Mouse (Mus musculus) intestine, embryonic 15.5 days (tissue): Measurements from ENCODE around the gene Rras2. TPM values are rescaled to one million over a fixed set of nuclear protein-coding genes. Genes with fewer than 3 reads are reported as not detected.
A peak's percentile ranks its signal among the peaks of the same experiment; 100 is the strongest.

Experiments used
- ATAC-seq: fragments of 200-750 bp; cut with Nextera tagmentation; 2 replicates; pipeline ENCODE4 v1.8.0; 2017; ENCODE audit warnings: moderate TSS enrichment, moderate library complexity
- H3K27ac ChIP-seq: fragments of 300-500 bp; sonication (generic); 2 replicates; pipeline ENCODE4 v1.5.1; 2015; ENCODE audit warnings: mild to moderate bottlenecking, inconsistent platforms
- H3K27me3 ChIP-seq: fragments of 300-500 bp; sonication (generic); replicated peaks from 2 replicates; pipeline ENCODE4 v1.6.1; 2015; ENCODE audit warnings: inconsistent platforms
- H3K36me3 ChIP-seq: fragments of 300-500 bp; sonication (generic); 2 replicates; pipeline ENCODE4 v1.6.1; 2015; ENCODE audit warnings: inconsistent platforms
- H3K4me1 ChIP-seq: fragments of 300-500 bp; sonication (generic); replicated peaks from 2 replicates; pipeline ENCODE4 v1.6.1; 2015; ENCODE audit warnings: inconsistent platforms
- H3K4me2 ChIP-seq: fragments of 300-500 bp; sonication (generic); replicated peaks from 2 replicates; pipeline ENCODE4 v1.6.1; 2015; ENCODE audit warnings: mild to moderate bottlenecking, inconsistent platforms
- H3K4me3 ChIP-seq: fragments of 300-500 bp; sonication (generic); replicated peaks from 2 replicates; pipeline ENCODE4 v1.5.1; 2015; ENCODE audit warnings: inconsistent platforms
- H3K9ac ChIP-seq: fragments of 300-500 bp; sonication (generic); 2 replicates; pipeline ENCODE4 v1.6.1; 2015; ENCODE audit warnings: inconsistent platforms
- H3K9me3 ChIP-seq: fragments of 300-500 bp; sonication (generic); 2 replicates; pipeline ENCODE4 v1.6.1; 2016; ENCODE audit warnings: inconsistent platforms
- WGBS: fragments of 180-500 bp; shearing (Covaris S2); methylation state at CpG from one replicate; pipeline ENCODE4 v1.1.7; 2015; 5-methylcytosine and 5-hydroxymethylcytosine counted together
- polyA plus RNA-seq: library from polyadenylated mRNA; unstranded; fragments of >200 nt; fragmentation: Nextera tagmentation; extraction: Ambion mirVana; gene quantifications from 2 replicates; pipeline ENCODE4 v1.2.1, GENCODE M21; 2015

Rras2 gene
- polyA plus RNA-seq, 1 experiment from 2014 or later: 26.8 TPM

DNA sequence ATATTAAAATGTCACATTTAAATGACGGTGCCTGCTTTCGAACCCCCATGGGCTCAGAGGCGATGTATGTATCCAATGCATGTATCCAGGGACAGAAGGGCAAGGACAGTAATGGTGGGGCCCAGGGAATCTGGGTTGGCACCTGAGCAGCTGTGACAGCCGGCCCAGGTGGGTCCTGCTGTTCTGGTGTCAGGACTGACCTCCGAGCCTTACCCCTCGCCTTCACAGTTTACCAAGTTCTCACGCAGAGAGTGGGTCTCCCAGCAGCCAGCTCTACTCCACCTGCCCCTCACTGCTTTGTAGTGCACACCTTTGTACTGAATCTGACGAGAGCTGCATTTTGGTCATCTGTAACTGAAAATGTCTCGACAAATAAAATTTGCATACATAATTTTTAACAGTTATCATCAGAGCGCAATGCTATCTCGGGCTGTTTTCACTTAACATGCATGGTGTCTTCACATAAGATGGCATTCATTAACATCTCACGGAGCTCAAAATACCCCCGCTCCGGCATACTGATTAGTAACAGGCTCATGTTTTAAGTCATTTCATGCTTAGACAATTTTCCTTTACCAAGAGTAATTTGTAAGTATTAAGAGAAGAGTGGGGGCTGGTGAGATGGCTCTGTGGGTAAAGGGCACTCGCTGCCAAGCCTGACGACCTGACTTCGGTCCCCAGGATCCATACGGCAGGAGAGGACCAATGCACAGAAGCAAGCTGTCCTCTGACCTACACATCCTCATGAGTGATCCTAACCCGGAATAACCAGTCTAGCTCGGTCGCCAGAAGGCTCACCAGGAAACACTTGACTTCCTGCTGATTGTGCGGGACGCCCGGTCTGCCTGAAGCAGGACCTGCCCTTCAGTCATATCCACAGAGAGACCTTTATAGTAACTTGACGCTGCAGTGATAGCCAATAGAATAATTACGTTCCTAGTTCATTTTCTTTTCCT lies 74.3 kb downstream of the Rras2 start:
- H3K27me3 ChIP-seq: no peaks in the 10 kb centered on the region
- no peak overlapping the region for H3K4me2 ChIP-seq
- no peak overlapping the region for H3K4me3 ChIP-seq
- H3K9me3 ChIP-seq: no peaks in the 10 kb centered on the region
- peaks cover 13% of the 10 kb centered on the region; the same call in 1 of the 2 replicates for H3K36me3 ChIP-seq
- WGBS: 83% methylated on average over 26 of the region's 26 CpGs
- no peak overlapping the region for H3K27ac ChIP-seq
- ATAC-seq: peak; percentile 77
- H3K4me1 ChIP-seq: 0 out of 2 replicates have a peak, but pooled peaks cover 2% of the 10 kb centered on the region
- H3K9ac ChIP-seq: no peak overlapping the region

DNA sequence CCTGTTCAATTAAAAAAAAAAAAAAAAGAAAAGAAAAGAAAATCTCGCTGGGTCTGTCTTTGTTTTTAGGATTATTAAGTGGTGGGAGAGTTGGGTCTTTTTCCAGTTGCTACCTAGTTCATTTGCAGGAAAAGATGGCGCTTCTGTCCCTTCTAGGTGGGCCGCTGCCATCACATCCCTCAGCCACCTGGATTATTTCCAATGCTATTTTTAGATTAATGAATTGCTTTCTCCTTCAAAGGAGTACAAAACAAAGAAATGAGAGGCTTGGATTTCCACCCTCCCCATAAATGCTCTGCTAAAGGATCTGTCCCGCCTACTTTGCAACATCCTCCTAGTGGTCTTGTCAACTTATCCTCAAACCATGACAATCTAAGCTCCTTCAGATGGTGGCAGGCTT lies 76.2 kb downstream of the Rras2 start:
- WGBS: 92% methylated on average over 4 of the region's 4 CpGs
- Histone ChIP-seq H3K4me3 (no peak overlapping the region), H3K9ac (no peak overlapping the region), H3K36me3 (peaks cover 6% of the 10 kb centered on the region; the same call in 1 of the 2 replicates), H3K4me2 (no peak overlapping the region), H3K27me3 (no peaks in the 10 kb centered on the region), H3K27ac (no peak overlapping the region), H3K4me1 (0 out of 2 replicates have a peak, but pooled peaks cover 2% of the 10 kb centered on the region), H3K9me3 (no peaks in the 10 kb centered on the region)
- no peak for ATAC-seq

DNA sequence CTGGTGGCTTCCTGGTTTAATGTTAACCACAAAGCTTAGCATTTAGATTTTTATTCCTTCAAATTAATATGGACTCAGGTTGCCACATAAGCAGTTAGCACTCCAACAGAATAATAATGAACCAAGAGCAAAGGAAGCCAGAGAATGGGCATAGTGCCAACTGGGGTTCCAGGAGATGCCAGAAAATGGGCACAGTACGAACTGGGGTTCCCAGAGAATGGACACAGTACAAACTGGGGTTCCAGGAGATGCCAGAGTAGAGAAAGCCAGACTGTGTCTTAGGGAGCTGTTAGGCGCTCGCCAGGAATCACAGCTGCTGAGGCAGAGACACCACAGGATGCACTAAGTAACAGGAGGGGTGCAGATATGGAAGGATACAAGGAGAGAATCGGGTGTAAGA lies 80.3 kb downstream of the Rras2 start:
- peaks cover 6% of the 10 kb centered on the region; the same call in 1 of the 2 replicates for H3K36me3 ChIP-seq
- no peak for ATAC-seq
- 87% methylated on average over 4 of the region's 4 CpGs for WGBS
- no peaks in the 10 kb centered on the region for H3K27me3 ChIP-seq
- no peaks in the 10 kb centered on the region for H3K4me1 ChIP-seq
- H3K9ac ChIP-seq: no peak overlapping the region
- no peaks in the 10 kb centered on the region for H3K9me3 ChIP-seq
- no peak overlapping the region for H3K4me2 ChIP-seq
- H3K4me3 ChIP-seq: no peak overlapping the region
- H3K27ac ChIP-seq: no peak overlapping the region

DNA sequence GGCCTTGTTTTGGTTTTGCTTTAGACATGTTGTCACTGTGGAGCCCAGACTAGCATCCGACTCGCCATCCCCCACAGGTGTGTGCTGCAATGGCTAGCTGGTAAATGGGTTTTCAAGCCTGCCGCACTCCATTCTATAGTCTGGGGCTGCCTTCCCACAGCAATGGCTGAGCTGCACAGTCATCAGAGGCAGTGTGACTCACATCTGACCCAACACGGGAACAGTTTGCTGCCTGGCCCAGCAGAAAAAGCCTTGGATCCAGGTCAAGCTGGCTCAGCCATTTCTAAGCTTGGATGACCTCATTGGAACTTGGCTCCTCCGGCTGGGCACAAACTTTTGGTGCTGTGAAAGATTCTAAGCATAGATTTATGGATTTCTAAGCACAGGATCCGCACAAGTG lies 88.0 kb downstream of the Rras2 start:
- WGBS: 78% methylated on average over 6 of the region's 6 CpGs
- Histone ChIP-seq H3K27me3 (no peaks in the 10 kb centered on the region), H3K36me3 (no peaks in the 10 kb centered on the region), H3K4me2 (no peak overlapping the region), H3K9me3 (no peaks in the 10 kb centered on the region), H3K27ac (no peak overlapping the region), H3K4me1 (no peaks in the 10 kb centered on the region), H3K9ac (no peak overlapping the region), H3K4me3 (no peak overlapping the region)
- ATAC-seq: no peak

DNA sequence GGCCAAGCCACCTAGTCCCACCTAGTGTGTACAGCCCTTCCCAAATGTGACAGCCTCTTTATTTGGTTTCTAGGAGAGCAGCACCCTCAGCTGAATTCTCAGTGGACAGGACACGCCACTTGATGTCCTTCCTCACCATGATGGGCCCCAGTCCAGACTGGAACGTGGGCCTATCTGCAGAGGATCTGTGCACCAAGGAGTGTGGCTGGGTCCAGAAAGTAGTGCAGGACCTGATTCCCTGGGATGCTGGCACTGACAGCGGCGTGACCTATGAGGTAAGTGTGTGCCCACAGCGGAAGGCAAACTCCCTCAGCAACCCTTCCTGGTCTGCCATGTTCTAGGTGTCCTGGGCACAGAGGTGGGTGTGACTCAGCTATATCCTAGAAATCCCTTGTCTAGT lies 88.8 kb downstream of the Rras2 start:
- Histone ChIP-seq H3K4me1 (no peaks in the 10 kb centered on the region), H3K9me3 (no peaks in the 10 kb centered on the region), H3K27me3 (no peaks in the 10 kb centered on the region), H3K27ac (no peak overlapping the region), H3K4me3 (no peak overlapping the region), H3K36me3 (no peaks in the 10 kb centered on the region), H3K4me2 (no peak overlapping the region), H3K9ac (no peak overlapping the region)
- WGBS: 87% methylated on average over 5 of the region's 5 CpGs
- ATAC-seq: no peak

DNA sequence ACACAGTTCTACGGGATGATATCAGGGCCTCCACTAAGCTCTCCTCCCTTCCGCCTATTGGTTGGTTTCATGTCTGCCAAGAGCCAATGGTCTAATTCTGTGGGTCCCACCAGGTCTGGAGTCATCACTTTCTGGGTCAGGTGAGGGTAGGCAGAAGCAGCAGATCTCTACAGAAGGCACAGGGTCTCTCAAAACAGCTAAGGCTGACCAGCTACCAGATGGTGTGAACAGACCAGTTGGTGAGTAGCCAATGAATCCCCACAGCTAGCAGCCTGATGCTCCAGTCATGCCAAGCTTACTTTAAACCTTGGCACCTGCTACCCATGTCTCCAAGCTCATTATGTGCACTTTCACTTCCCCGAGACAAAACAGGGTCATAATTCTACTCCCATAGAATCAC lies 90.2 kb downstream of the Rras2 start:
- WGBS: 80% methylated on average over 3 of the region's 3 CpGs
- Histone ChIP-seq H3K27me3 (no peaks in the 10 kb centered on the region), H3K4me3 (no peak overlapping the region), H3K27ac (no peak overlapping the region), H3K4me1 (no peaks in the 10 kb centered on the region), H3K36me3 (no peaks in the 10 kb centered on the region), H3K9ac (no peak overlapping the region), H3K9me3 (no peaks in the 10 kb centered on the region), H3K4me2 (no peak overlapping the region)
- ATAC-seq: no peak

DNA sequence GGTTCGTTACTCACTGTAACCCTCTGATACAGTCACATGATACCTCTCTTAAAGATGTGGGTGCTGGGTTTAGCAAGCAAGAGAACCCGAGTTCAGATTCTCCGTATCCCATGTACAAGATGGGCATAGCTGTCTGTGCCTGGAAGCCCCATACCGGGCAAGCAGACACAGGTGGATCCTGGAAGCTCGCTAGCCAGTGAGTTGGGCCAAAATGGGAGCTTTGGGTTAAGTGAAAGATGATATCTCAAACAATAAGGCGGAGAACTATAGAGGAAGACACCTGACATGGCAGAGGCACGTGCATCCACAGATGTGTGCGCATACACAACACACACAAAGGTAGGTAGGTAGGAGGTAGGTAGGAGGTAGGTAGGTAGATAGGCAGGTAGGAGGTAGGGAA lies 90.7 kb downstream of the Rras2 start:
- no peaks in the 10 kb centered on the region for H3K27me3 ChIP-seq
- no peaks in the 10 kb centered on the region for H3K4me1 ChIP-seq
- no peaks in the 10 kb centered on the region for H3K36me3 ChIP-seq
- no peak overlapping the region for H3K4me2 ChIP-seq
- H3K9me3 ChIP-seq: no peaks in the 10 kb centered on the region
- WGBS: 91% methylated on average over 8 of the region's 8 CpGs
- no peak overlapping the region for H3K9ac ChIP-seq
- H3K4me3 ChIP-seq: no peak overlapping the region
- H3K27ac ChIP-seq: no peak overlapping the region
- ATAC-seq: no peak

DNA sequence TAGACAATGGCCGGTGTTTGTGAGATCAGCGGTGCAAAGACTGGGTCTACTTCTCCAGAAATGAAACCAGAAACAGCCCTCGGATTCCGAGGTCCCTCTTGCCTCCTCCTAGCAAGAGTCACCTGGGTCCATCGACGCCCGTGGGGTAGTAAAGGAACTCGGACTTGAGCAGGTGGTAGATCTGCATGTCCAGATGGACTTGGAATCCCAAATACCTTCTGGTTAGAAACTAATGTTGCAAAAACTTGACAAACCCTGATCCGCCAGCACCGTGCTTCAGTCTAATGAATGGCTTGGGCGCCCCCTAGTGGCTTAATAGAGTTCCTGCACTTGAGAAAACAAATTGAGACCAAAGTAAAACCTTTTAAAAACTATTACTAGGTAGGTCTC lies 96.9 kb downstream of the Rras2 start:
- Histone ChIP-seq H3K4me1 (no peaks in the 10 kb centered on the region), H3K27me3 (no peaks in the 10 kb centered on the region), H3K9me3 (no peaks in the 10 kb centered on the region), H3K4me3 (peak overlapping the region; percentile 46), H3K9ac (peak overlapping the region; percentile 44), H3K4me2 (peak overlapping the region; percentile 60), H3K27ac (no peak overlapping the region), H3K36me3 (no peaks in the 10 kb centered on the region)
- WGBS: 2% methylated on average over 11 of the region's 11 CpGs
- ATAC-seq: peak; percentile 75

DNA sequence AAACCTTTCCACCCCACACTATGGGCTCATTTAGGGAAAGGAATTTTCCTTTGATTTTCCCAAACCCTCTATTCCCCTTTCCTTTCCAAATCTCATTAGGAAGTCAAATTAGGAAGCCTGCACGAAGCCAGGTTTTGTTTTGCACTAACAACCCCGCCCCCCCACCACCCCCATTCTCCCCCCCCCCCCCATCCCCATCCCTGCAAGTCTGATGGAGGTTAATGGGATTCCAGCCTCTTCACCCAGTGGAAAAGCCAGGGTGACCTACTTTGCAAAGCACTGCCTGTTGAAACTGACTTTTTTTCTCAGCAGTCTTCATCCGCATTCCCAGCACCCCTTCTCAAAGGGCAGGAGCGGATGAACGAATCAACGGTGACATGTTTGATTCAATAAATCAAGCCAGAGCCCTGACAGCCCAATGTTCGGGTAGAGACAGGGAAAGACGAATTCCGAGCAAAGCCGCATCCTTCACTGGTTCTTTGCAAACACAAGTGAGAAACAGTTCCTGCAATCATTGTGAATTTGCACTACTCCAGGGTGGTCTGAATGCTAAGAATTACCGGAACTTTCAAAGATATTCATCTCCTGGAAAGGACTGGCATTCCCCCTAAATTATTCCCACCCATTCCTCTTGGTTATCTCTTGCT lies 97.4 kb downstream of the Rras2 start:
- peak overlapping the region; percentile 44 for H3K9ac ChIP-seq
- no peaks in the 10 kb centered on the region for H3K9me3 ChIP-seq
- no peak for ATAC-seq
- no peaks in the 10 kb centered on the region for H3K36me3 ChIP-seq
- H3K4me2 ChIP-seq: peak overlapping the region; percentile 60
- no peaks in the 10 kb centered on the region for H3K27me3 ChIP-seq
- peak overlapping the region; percentile 46 for H3K4me3 ChIP-seq
- H3K4me1 ChIP-seq: no peaks in the 10 kb centered on the region
- H3K27ac ChIP-seq: no peak overlapping the region
- 7% methylated on average over 11 of the region's 11 CpGs for WGBS

DNA sequence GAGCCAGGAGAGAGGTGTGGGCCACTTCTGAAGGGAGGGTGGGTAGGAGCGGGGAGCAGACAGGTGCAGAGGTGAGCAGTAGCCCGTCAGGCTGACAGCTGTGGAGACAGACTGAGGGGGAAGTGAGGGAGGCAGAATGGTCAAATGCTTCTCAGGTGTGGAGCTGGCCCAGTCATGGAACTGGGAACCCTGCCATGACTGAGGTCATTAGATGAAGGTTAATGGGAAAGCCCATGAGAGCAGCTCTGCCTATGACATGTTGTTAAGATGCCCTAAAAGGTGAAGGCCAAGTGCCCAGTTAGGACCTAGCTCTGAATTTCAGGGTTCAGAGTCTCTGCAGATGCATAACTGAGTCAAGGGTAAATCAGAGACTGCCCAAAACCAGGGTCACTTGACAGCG lies 98.7 kb downstream of the Rras2 start:
- Histone ChIP-seq H3K4me2 (no peak overlapping the region), H3K4me1 (no peaks in the 10 kb centered on the region), H3K9me3 (no peaks in the 10 kb centered on the region), H3K27ac (no peak overlapping the region), H3K36me3 (no peaks in the 10 kb centered on the region), H3K27me3 (no peaks in the 10 kb centered on the region), H3K9ac (no peak overlapping the region), H3K4me3 (no peak overlapping the region)
- WGBS: 85% methylated on average over 3 of the region's 3 CpGs
- ATAC-seq: no peak

DNA sequence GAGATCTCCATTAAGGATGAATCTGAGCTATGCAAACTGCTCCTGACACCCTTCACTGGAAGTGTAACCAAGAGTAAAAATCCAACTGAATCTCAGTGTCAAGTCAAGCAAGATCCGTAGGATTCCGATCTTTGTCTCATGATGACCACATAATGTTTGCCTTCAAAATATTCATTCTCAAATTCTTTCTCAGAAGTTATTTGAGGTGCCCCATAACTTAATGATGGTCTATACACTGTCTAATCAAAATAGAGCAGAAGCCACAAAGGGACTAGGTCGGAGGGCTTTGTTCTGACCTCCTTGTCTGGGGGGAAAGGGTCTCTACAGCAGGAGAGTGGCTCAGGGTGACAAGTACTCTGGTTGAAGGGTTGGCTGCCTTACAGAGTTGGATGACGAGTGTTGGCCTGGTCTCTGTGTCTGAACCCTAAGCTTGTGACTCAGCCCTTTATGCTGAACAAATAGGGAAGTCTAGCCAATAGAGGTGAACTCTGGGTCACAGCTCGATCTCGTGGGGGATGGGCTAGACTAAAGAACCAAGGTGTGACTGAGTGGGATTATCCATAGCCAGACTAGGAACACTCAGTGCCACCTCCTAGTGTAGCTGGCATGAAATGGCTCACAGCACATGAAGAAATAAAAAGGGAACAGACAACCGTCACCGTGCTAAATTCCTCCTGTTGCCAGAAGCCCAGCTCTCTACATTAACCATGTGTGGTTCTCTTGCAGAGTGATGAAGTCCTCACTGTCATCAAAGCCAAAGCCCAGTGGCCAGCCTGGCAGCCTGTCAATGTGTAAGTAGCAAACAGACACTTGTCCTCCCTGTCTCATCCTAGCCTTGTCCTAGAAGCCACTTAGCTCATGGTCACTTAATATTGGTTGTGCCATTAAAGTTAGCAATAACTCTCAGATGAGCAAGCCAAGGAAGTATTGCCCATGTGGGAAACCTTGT lies 101.3 kb downstream of the Rras2 start:
- no peaks in the 10 kb centered on the region for H3K9me3 ChIP-seq
- no peaks in the 10 kb centered on the region for H3K27me3 ChIP-seq
- no peak overlapping the region for H3K27ac ChIP-seq
- no peak overlapping the region for H3K9ac ChIP-seq
- no peak for ATAC-seq
- no peak overlapping the region for H3K4me2 ChIP-seq
- no peak overlapping the region for H3K4me3 ChIP-seq
- H3K4me1 ChIP-seq: no peaks in the 10 kb centered on the region
- WGBS: 78% methylated on average over 8 of the region's 8 CpGs
- H3K36me3 ChIP-seq: no peaks in the 10 kb centered on the region
